Mouse (Mus musculus) embryonic facial prominence, embryonic 10.5 days (tissue): ENCODE measurements around the gene Hps6. TPM values are rescaled to one million over a fixed set of nuclear protein-coding genes. Genes with fewer than 3 reads are reported as not detected.

Source experiments
- DNase-seq: peaks from one replicate; pipeline ENCODE4 v3.0.0-alpha.2; 2017; ENCODE audit warnings: low spot score
- H3K27ac ChIP-seq: fragments of 300-500 bp; sonication (generic); replicated peaks from 2 replicates; pipeline ENCODE4 v1.5.1; 2016; ENCODE audit warnings: mild to moderate bottlenecking
- H3K27me3 ChIP-seq: fragments of 300-500 bp; sonication (generic); replicated peaks from 2 replicates; pipeline ENCODE4 v1.6.1; 2016; ENCODE audit warnings: low read depth, mild to moderate bottlenecking; ENCODE audit not compliant: poor library complexity, severe bottlenecking
- H3K36me3 ChIP-seq: fragments of 300-500 bp; sonication (generic); replicated peaks from 2 replicates; pipeline ENCODE4 v1.6.1; 2016; ENCODE audit warnings: mild to moderate bottlenecking, moderate library complexity
- H3K4me1 ChIP-seq: fragments of 300-500 bp; sonication (generic); 2 replicates; pipeline ENCODE4 v1.6.1; 2016
- H3K4me3 ChIP-seq: fragments of 300-500 bp; sonication (generic); 2 replicates; pipeline ENCODE4 v1.5.1; 2016; ENCODE audit warnings: mild to moderate bottlenecking, moderate library complexity
- H3K9me3 ChIP-seq: fragments of 300-500 bp; sonication (generic); 2 replicates; pipeline ENCODE4 v1.6.1; 2016; ENCODE audit warnings: mild to moderate bottlenecking
- WGBS: fragments of 180-500 bp; shearing (Covaris S2); methylation state at CpG from one replicate; pipeline ENCODE4 v1.1.7; 2016; 5-methylcytosine and 5-hydroxymethylcytosine counted together
- polyA plus RNA-seq: library from polyadenylated mRNA; unstranded; fragments of >200 nt; fragmentation: Nextera tagmentation; extraction: Ambion mirVana; gene quantifications from 2 replicates; pipeline ENCODE4 v1.2.1, GENCODE M21; 2016

Hps6 gene
- polyA plus RNA-seq, 1 experiment from 2014 or later, result 4.4 TPM

- no peak for DNase-seq
- peaks cover 85% of the 10 kb centered on the region for H3K4me1 ChIP-seq
- no peaks in the 10 kb centered on the region for H3K27me3 ChIP-seq
- no peaks in the 10 kb centered on the region for H3K9me3 ChIP-seq
- peak overlapping the region; percentile 84 for H3K4me3 ChIP-seq
- 27% methylated on average over 7 of the region's 7 CpGs for WGBS
- H3K36me3 ChIP-seq, result peaks cover 13% of the 10 kb centered on the region
- peak overlapping the region; percentile 97 for H3K27ac ChIP-seq
These were observed 38.1 kb downstream of the Hps6 start for GRCm38 (mm10) chr19:46041299-46041932.

- peak; percentile 81 for DNase-seq
- H3K27me3 ChIP-seq, result no peaks in the 10 kb centered on the region
- under 1% methylated on average over 14 of the region's 14 CpGs for WGBS
- H3K27ac ChIP-seq, result peak overlapping the region; percentile 97
- H3K4me3 ChIP-seq, result peak overlapping the region; percentile 84
- no peaks in the 10 kb centered on the region for H3K9me3 ChIP-seq
- peaks cover 7% of the 10 kb centered on the region for H3K36me3 ChIP-seq
- H3K4me1 ChIP-seq, result peaks cover 85% of the 10 kb centered on the region
These were observed 38.7 kb downstream of the Hps6 start for GRCm38 (mm10) chr19:46041933-46042475.

- Histone ChIP-seq H3K9me3 (no peaks in the 10 kb centered on the region), H3K36me3 (peaks cover 2% of the 10 kb centered on the region; the same call in 1 of the 2 replicates), H3K27me3 (no peaks in the 10 kb centered on the region), H3K4me1 (peaks cover 85% of the 10 kb centered on the region), H3K4me3 (peak overlapping the region; percentile 84), H3K27ac (peak overlapping the region; percentile 97)
- WGBS, result 4% methylated on average over 6 of the region's 6 CpGs
- DNase-seq, result no peak
These were observed 39.2 kb downstream of the Hps6 start for GRCm38 (mm10) chr19:46042476-46043011.

- peak overlapping the region; percentile 97 for H3K27ac ChIP-seq
- 72% methylated on average over 7 of the region's 7 CpGs for WGBS
- no peaks in the 10 kb centered on the region for H3K9me3 ChIP-seq
- H3K4me1 ChIP-seq, result peaks cover 80% of the 10 kb centered on the region
- H3K36me3 ChIP-seq, result 0 out of 2 replicates have a peak, but pooled peaks cover 2% of the 10 kb centered on the region
- no peaks in the 10 kb centered on the region for H3K27me3 ChIP-seq
- H3K4me3 ChIP-seq, result peak overlapping the region; percentile 84
- no peak for DNase-seq
These were observed 40.1 kb downstream of the Hps6 start for GRCm38 (mm10) chr19:46043380-46043779.

GRCm38 (mm10) chr19:46044271-46044992 is 41.1 kb downstream of the Hps6 start, which contains the start of gene Pprc1:
Gene Pprc1 (plus strand): TSS chr19:46044886.
- under 1% methylated on average over 34 of the region's 34 CpGs for WGBS
- Histone ChIP-seq H3K27me3 (no peaks in the 10 kb centered on the region), H3K9me3 (no peaks in the 10 kb centered on the region), H3K4me3 (peak within 1 kb of the TSS; percentile 84), H3K36me3 (0 out of 2 replicates have a peak, but pooled peaks cover 2% of the 10 kb centered on the region), H3K4me1 (peaks cover 77% of the 10 kb centered on the region), H3K27ac (peak within 1 kb of the TSS; percentile 97)
- peak; percentile 77 for DNase-seq

- no peaks in the 10 kb centered on the region for H3K27me3 ChIP-seq
- WGBS, result under 1% methylated on average over 84 of the region's 84 CpGs
- H3K36me3 ChIP-seq, result 0 out of 2 replicates have a peak, but pooled peaks cover 2% of the 10 kb centered on the region
- peaks cover 70% of the 10 kb centered on the region for H3K4me1 ChIP-seq
- no peaks in the 10 kb centered on the region for H3K9me3 ChIP-seq
- peak within 1 kb of the TSS; percentile 97 for H3K27ac ChIP-seq
- DNase-seq, result peak; percentile 91
- peak within 1 kb of the TSS; percentile 84 for H3K4me3 ChIP-seq
These were observed 41.8 kb downstream of the Hps6 start, which contains the start of gene Ldb1 for GRCm38 (mm10) chr19:46044993-46045695. Gene Ldb1 (minus strand): TSS chr19:46045214.

- H3K27ac ChIP-seq, result peak overlapping the region; percentile 97
- peak overlapping the region; percentile 84 for H3K4me3 ChIP-seq
- peaks cover 63% of the 10 kb centered on the region for H3K4me1 ChIP-seq
- H3K9me3 ChIP-seq, result no peaks in the 10 kb centered on the region
- no peaks in the 10 kb centered on the region for H3K27me3 ChIP-seq
- DNase-seq, result peak; percentile 80
- 0 out of 2 replicates have a peak, but pooled peaks cover 2% of the 10 kb centered on the region for H3K36me3 ChIP-seq
- WGBS, result 0% methylated on average over 7 of the region's 7 CpGs
These were observed 42.5 kb downstream of the Hps6 start for GRCm38 (mm10) chr19:46045696-46046311.

GRCm38 (mm10) chr19:46046621-46047025 is 43.3 kb downstream of the Hps6 start:
- peak overlapping the region; percentile 84; the same call in 1 of the 2 replicates for H3K4me3 ChIP-seq
- DNase-seq, result no peak
- H3K36me3 ChIP-seq, result 0 out of 2 replicates have a peak, but pooled peaks cover 2% of the 10 kb centered on the region
- peaks cover 55% of the 10 kb centered on the region for H3K4me1 ChIP-seq
- WGBS, result 1% methylated on average over 10 of the region's 10 CpGs
- H3K27me3 ChIP-seq, result no peaks in the 10 kb centered on the region
- peak overlapping the region; percentile 97 for H3K27ac ChIP-seq
- H3K9me3 ChIP-seq, result no peaks in the 10 kb centered on the region

GRCm38 (mm10) chr19:46047426-46047825 is 44.1 kb downstream of the Hps6 start:
- 0 out of 2 replicates have a peak overlapping the region, but pooled peaks have one; percentile 44 for H3K27ac ChIP-seq
- H3K4me1 ChIP-seq, result peaks cover 47% of the 10 kb centered on the region
- 23% methylated on average over 2 of the region's 2 CpGs for WGBS
- H3K36me3 ChIP-seq, result no peaks in the 10 kb centered on the region
- H3K9me3 ChIP-seq, result no peaks in the 10 kb centered on the region
- no peak for DNase-seq
- H3K4me3 ChIP-seq, result no peak overlapping the region
- no peaks in the 10 kb centered on the region for H3K27me3 ChIP-seq

GRCm38 (mm10) chr19:46049129-46049528 is 45.8 kb downstream of the Hps6 start:
- Histone ChIP-seq H3K27me3 (no peaks in the 10 kb centered on the region), H3K9me3 (no peaks in the 10 kb centered on the region), H3K4me1 (peaks cover 30% of the 10 kb centered on the region), H3K36me3 (no peaks in the 10 kb centered on the region), H3K27ac (no peak overlapping the region), H3K4me3 (no peak overlapping the region)
- DNase-seq, result no peak
- 69% methylated on average over 4 of the region's 4 CpGs for WGBS

- Histone ChIP-seq H3K36me3 (no peaks in the 10 kb centered on the region), H3K4me3 (no peak overlapping the region), H3K27me3 (no peaks in the 10 kb centered on the region), H3K27ac (no peak overlapping the region), H3K9me3 (no peaks in the 10 kb centered on the region), H3K4me1 (peaks cover 24% of the 10 kb centered on the region)
- whole genome bisulfite sequencing, result 85% methylated on average over 2 of the region's 2 CpGs
- DNase-seq, result no peak
These were observed 47.2 kb downstream of the Hps6 start for GRCm38 (mm10) chr19:46050462-46050861.
